Mouse (Mus musculus) left cerebral cortex, adult 11 months (tissue): ENCODE results near the gene Smyd4.
A peak's percentile ranks its signal among the peaks of the same experiment; 100 is the strongest.
"Not testable (repeated sequence)": the region's sequence is repeated elsewhere in the genome, so short reads cannot be mapped to it uniquely, and the experiment has no call there.

Experiments used
- DNase-seq: peaks from one replicate; pipeline ENCODE4 v3.0.0; 2022; ENCODE audit warnings: low spot score

The Smyd4 gene

DNA sequence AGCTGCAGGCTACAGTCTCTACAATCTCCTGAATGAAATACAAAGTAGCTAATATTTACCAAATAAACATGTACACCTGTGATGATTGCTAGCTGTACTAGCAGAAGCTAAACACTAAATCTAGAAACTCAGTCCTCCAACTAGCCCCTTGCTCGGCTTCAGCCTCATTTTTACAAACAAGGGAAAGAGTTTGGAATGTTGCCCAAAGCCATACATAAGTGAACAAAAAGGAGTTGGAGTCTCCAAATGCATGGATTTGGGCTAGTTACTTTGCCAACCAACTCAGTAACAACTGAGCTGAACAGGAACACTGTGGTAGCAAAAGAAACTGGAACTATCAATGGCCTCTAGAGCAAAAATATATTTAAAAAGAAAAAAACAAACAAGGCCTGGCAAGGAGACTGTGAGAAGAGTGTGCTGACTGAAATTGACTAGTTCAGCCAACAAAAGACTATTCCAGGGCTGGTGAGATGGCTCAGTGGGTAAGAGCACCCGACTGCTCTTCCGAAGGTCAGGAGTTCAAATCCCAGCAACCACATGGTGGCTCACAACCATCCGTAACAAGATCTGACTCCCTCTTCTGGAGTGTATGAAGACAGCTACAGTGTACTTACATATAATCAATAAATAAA, 1.6 kb upstream of the Smyd4 start:
- no peak for DNase-seq

GRCm38 (mm10) chr11:75347188-75347585, 1.0 kb upstream of the Smyd4 start:
- no peak for DNase-seq

- no peak for DNase-seq
Measured at GRCm38 (mm10) chr11:75347596-75347995, 637 bp upstream of the Smyd4 start.

DNA sequence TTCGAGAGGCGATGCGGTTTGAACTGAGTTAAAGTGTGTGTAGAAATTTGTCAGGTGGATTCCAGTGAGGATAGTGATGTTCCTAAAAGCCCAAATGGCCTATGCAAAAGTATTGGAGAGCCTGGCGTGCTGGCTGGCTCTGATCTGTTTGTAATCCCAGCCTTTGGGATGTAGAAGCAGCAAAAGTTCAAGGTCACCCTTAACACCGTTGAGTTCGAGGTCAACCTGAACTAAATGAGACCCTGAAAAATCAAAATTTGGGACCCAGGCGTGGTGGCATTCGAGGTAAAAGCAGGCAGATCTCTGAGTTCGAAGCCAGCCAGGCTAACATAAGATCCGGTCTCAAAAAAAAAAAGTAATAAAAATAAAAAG, 643 bp downstream of the Smyd4 start:
- DNase-seq, result no peak

DNA sequence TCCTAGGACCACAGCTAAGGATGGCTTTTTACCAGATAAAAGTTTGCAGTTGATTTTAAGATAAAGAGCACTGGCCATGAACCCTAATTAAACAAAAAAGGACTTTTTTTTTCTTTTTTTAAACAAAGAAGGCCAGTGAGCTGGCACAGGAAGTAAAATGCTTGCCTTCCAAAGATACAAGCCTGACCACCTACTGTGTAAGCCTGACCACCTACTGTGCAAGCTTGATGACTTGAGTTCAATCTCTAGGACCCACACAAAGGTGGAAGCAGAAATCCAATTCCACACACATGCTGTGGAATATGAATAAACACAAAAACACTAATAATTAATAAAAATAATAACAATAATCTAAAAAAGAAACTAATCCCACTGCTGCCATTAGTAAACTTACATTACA, 3.0 kb downstream of the Smyd4 start:
- no peak for DNase-seq

GRCm38 (mm10) chr11:75355475-75355874, 7.2 kb downstream of the Smyd4 start:
- no peak for DNase-seq

GRCm38 (mm10) chr11:75377125-75377524, 28.9 kb downstream of the Smyd4 start:
- no peak for DNase-seq

DNA sequence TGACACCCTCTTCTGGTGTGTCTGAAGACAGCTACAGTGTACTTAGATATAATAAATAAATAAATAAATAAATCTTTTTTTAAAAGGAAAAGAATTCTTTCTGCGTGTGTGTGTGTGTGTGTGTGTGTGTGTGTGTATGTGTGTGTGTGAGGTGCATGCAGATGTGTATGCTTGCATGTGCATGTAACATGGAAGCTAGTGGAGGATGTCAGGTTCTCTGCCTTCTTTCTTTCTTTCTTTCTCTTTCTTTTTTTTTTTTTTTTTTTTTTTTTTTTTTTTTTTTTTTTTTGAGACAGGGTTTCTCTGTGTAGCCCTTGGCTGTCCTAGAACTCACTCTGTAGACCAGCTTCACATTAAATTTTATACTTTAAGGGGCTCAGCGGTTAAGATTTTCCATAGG, 30.6 kb downstream of the Smyd4 start:
- not testable (repeated sequence) for DNase-seq

DNA sequence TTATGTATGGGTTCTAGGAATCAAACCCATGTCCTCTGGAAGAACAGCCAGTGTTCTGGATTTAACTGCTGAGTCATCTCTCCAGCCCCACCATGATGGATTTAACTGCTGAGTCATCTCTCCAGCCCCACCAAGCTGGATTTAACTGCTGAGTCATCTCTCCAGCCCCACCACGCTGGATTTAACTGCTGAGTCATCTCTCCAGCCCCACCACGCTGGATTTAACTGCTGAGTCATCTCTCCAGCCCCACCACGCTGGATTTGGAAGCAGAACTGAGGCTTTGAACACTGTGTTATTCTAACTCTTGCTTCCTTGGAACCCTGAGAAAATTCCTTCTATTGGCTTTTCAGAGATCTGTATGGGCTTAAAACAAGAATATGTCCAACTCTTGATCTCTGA, 35.3 kb downstream of the Smyd4 start:
- not testable (repeated sequence) for DNase-seq

DNA sequence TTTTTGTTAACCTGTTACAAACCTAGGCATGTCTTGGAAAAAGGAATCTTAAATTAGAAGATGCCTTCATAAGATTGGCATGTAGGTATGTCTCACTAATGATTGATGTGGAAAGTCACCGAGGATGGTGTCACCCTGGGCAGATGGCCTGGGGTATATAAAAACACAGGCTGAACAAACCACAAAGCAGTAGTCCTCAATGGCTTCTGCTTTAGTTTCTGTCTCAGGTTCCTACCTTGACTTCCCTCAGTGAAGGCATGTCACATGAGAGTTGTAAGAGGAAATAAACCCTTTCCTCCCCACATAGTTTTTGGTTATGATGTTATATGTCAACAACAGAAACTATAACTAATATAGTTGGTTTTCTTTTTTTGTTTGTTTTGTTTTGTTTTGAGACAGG, 47.4 kb downstream of the Smyd4 start:
- DNase-seq, result no peak

DNA sequence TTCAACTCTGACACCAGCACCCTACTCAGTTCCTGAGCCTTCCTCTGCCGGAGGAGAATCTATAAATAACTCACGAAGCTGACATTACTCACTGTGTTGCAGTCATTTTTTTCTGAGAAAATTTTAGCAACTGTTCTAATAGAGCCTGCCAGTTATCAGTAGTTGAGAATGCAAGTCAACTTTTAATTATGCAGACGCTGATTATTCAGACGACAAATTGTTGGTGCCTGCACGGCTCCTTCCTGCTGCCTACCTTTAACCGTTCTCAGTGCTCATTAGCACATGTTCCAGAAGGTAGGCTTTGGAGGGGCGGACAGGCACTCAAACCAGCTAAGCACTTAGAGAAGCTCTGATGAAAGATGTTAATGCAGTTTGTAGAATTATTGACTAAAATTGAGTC, 49.2 kb downstream of the Smyd4 start:
- no peak for DNase-seq

GRCm38 (mm10) chr11:75399411-75399841, 51.2 kb downstream of the Smyd4 start:
- DNase-seq, result no peak

DNA sequence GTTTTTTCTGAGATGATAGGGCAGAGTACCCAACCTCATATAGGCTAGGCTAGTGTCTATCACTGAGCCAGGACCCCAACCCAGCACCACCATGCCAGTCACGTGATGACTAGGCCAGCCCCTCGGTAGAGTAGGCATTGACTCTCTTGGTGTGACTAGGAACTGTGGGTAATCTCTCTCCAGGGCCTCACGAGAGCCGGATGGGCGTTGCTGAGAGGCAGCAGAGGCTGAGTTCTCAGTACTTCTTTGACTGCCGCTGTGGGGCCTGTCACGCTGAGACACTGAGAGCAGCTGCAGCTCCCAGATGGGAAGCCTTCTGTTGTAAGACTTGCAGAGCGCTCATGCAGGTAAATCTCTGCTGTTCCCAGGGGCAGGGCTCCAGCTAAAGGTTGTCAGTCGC, 51.9 kb downstream of the Smyd4 start:
- no peak for DNase-seq

- peak; percentile 44 for DNase-seq
Measured at GRCm38 (mm10) chr11:75402271-75402690, 54.0 kb downstream of the Smyd4 start.

GRCm38 (mm10) chr11:75403301-75404052, 55.2 kb downstream of the Smyd4 start:
- no peak for DNase-seq

DNA sequence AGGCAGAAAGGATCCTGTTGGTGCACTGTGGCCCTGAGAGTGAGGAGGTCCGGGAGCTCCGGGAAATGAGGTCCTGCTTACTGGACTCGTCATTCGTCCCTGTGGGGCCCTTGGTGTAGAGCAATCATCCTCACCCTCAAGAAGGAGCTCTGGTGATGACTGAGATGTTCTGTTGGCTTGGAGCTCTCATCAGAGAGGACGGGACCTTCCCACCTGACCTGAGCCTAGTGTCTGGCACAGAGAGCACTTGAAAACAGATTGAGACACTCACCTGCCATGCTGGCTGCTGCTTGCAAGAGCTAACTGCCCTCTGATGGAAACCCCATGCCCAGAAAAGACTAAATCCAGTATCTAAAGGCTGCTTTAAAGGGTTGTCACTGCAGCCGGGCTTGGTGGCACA, 56.6 kb downstream of the Smyd4 start:
- no peak for DNase-seq

GRCm38 (mm10) chr11:75406104-75406503, 57.9 kb downstream of the Smyd4 start:
- DNase-seq, result no peak

GRCm38 (mm10) chr11:75406865-75407264, 58.6 kb downstream of the Smyd4 start:
- DNase-seq, result no peak

DNA sequence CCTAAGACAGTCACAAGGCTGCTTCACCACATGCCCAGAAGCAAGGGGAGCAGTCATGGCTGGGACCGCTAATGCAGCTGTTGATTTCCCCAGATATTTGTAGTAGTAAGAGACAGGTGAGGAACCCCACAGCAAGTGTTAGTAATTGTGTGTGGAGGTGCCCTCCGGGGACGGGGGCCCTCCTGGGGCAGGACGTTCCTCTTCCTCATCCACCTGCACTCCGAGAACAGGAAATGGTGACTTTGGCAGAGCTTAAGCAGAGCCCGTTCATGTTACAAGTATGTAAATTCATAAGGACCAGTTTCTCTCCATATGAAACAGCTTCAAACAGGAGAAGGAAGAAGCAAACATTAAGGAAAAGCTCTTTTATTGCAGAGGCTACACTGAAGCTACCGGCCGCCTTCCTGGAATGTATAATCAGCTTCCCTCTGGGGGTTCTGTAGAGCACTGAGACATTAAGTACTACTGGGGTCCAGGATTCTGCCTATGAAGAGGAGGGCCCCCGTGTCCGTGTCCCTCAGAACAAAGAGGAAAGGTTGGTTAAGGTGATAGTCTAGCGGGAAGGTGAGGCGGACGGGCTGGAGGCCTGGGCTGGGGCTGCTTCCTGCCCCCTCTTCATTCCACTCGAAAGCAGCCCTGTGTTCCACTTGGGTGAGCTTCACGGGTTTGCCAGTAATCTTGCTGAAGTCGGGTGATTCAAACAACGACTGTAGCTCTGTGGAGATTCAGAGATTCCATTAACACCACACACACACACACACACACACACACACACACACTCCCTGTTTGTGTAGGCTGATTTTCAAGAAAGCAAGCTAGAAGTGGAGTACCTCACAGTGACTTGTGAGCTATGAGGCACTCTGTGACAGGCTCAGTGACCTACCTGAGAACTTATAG, 61.7 kb downstream of the Smyd4 start:
- DNase-seq, result no peak

DNA sequence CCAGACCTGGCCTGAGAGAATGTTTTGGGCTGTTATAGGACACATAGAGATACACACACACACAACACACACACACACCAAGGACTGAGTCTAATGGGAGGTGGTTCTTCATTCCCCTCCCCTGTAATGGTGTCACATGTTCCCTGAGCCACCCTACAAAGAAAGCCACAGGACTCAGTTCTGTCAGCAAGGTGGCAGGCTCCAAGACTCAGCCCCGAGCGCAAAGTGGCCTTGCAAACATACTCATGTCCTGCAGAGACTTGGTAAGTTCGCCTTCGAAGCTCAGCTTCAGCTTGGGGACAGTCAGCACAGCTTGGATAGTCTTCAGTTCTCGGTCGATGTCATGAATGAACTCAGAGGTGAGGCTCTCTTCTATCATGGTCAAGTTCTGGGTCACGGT, 62.4 kb downstream of the Smyd4 start:
- DNase-seq, result no peak

DNA sequence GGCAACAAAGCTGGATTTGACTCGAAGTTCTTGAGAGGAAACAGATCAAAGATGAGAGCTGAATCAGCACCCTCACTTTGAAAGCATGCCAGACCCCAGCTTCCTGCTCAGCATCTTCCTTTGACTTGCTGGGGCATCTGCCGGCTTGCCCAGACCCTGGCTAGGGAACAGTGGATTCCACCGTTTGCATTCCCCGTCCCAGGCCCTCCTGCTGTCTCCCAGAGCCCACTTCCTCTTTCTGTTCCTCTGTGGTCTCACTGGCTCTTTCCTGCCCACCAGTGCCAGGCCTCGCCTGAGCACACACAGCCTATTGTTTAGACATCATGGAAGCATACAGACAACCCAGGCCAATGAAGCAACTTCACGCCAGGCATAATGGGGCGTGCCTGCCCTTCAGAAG, 66.9 kb downstream of the Smyd4 start:
- no peak for DNase-seq

- no peak for DNase-seq
Measured at GRCm38 (mm10) chr11:75415994-75416393, 67.8 kb downstream of the Smyd4 start.

DNA sequence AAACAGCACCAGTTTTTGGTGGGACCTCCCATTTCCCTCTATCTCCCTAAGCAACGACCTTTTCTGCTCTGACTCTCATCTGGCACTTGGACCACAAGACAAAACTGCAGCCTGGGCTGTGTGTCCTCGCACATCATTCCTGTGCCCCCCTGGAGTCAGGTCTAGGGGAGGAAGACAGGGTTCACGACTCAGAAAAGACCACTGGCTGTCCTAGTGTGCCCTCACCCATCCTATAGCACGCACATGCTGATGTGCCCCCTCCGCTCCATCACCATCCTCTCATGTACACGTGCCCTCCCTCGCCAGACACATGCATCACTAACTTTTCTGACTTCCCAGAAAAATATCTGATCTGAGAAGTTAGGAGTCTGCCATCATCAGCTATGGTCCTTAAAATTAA, 71.8 kb downstream of the Smyd4 start:
- no peak for DNase-seq
